ENCODE assay signal across 24 mouse cellular contexts in the genomic region with DNA sequence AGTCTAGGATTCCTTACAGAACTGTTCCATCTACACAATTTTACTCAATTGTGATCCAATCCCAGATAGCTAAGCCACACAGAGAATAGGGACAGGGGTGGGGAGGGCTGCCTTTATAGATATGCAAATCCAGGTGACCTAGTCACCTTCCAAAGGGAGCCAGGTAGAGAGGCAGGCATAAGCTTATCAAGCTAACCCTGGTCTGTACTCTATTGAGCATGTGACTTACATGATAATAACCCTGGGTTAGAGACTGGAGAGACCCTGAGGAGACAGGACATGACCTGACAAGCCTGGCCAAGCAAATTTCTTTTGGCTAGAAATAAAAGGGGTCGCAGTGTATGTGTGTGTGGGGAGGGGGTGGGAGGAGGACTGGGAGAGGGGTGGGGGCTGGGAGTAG. TPM values are rescaled to one million over a fixed set of nuclear protein-coding genes. Genes with fewer than 3 reads are reported as not detected.
DNase-seq lines count a peak whose midpoint lies in the region; ATAC-seq and TF ChIP-seq lines count a peak whose summit lies in the region.
"Had no signal": no experiment of that assay in that cellular context is flagged by ENCODE, and none has a peak within 500 bp of the region (broad histone marks: within the 10 kb centered on the region; RNA-seq: fewer than 3 reads in every experiment).

No protein-coding gene starts in this region.

- DNase-seq in forebrain, postnatal 0 days, result no peak
- no peak for DNase-seq in midbrain, postnatal 0 days (ENCODE audit: low spot score)
- no peak for DNase-seq in ES-E14 (ENCODE audit: low read depth, low spot score)
- no peak for DNase-seq in layer of hippocampus, adult 9-10 months (ENCODE audit: low spot score)
- no peak for DNase-seq in adrenal gland, postnatal 4 days (ENCODE audit: low spot score in 2 of 2)
- DNase-seq: adrenal gland, adult 2 months; cerebellum, adult 9-11 months; gastrocnemius, postnatal 10 days; heart, adult 11 months; heart, postnatal 14 days; kidney, adult 8-10 months; kidney, postnatal 25 days; left cerebral cortex, postnatal 4 days; liver; lung, postnatal 14 days; retina, postnatal 1 day; right cerebral cortex, postnatal 4 days; thymus, postnatal 36 days had no signal

- no peaks in the 10 kb centered on the region; the same call in 1 of the 2 replicates for H3K27me3 ChIP-seq in forebrain, embryonic 13.5 days
- no peaks in the 10 kb centered on the region for H3K27me3 ChIP-seq in forebrain, postnatal 0 days (ENCODE audit: insufficient read depth, low read length)
- peaks cover 6% of the 10 kb centered on the region; the same call in 1 of the 2 replicates for H3K27me3 ChIP-seq in midbrain, embryonic 12.5 days
- 0 out of 2 replicates have a peak, but pooled peaks cover 3% of the 10 kb centered on the region for H3K27me3 ChIP-seq in midbrain, postnatal 0 days (ENCODE audit: insufficient read depth, low read length)
- H3K27me3 ChIP-seq in stomach, embryonic 15.5 days (replicated peaks), result no peaks in the 10 kb centered on the region
- H3K27me3 ChIP-seq: heart, embryonic 12.5 days had no signal

- no peak overlapping the region for H3K4me2 ChIP-seq in forebrain, embryonic 13.5 days
- H3K4me2 ChIP-seq in forebrain, postnatal 0 days (ENCODE audit: low read depth), result no peak overlapping the region
- H3K4me2 ChIP-seq in midbrain, embryonic 12.5 days (replicated peaks), result no peak overlapping the region
- no peak overlapping the region for H3K4me2 ChIP-seq in midbrain, postnatal 0 days (ENCODE audit: low read depth, low read length, poor library complexity, severe bottlenecking)
- H3K4me2 ChIP-seq in stomach, embryonic 15.5 days, result no peak overlapping the region
- H3K4me2 ChIP-seq: heart, embryonic 12.5 days had no signal

- WGBS in forebrain, embryonic 13.5 days, result 14% methylated on average over 1 of the region's 1 CpGs
- WGBS in forebrain, postnatal 0 days, result 35% methylated on average over 1 of the region's 1 CpGs
- WGBS in midbrain, embryonic 12.5 days, result 44% methylated on average over 1 of the region's 1 CpGs
- 19% methylated on average over 1 of the region's 1 CpGs for WGBS in midbrain, postnatal 0 days
- WGBS in stomach, embryonic 15.5 days, result 53% methylated on average over 1 of the region's 1 CpGs

- in situ Hi-C loops in ES-E14 (cut with MboI; ENCODE audit: low sequenced_read_pairs in 2 of 2, unreplicated experiment in 2 of 2), result no loop called here

- no peak overlapping the region for H3K4me3 ChIP-seq in forebrain, embryonic 13.5 days
- no peak overlapping the region for H3K4me3 ChIP-seq in forebrain, postnatal 0 days (ENCODE audit: low read depth, low read length)
- H3K4me3 ChIP-seq in midbrain, embryonic 12.5 days, result no peak overlapping the region
- H3K4me3 ChIP-seq in midbrain, postnatal 0 days (ENCODE audit: low read depth, low read length), result no peak overlapping the region
- H3K4me3 ChIP-seq in ES-E14 (ENCODE audit: insufficient read depth in 1 of 2, low read depth in 1 of 2, low read length in 2 of 2, poor library complexity in 1 of 2, severe bottlenecking in 1 of 2), result no peak overlapping the region
- H3K4me3 ChIP-seq in stomach, embryonic 15.5 days (replicated peaks), result no peak overlapping the region
- H3K4me3 ChIP-seq: heart, embryonic 12.5 days; left cerebral cortex, adult 2 months; myocyte had no signal

- no peak overlapping the region for H3K27ac ChIP-seq in forebrain, embryonic 13.5 days
- no peak overlapping the region for H3K27ac ChIP-seq in forebrain, postnatal 0 days (ENCODE audit: low read depth, low read length)
- no peak overlapping the region for H3K27ac ChIP-seq in midbrain, embryonic 12.5 days (replicated peaks)
- no peak overlapping the region for H3K27ac ChIP-seq in midbrain, postnatal 0 days (ENCODE audit: low read depth, low read length)
- H3K27ac ChIP-seq in ES-E14 (ENCODE audit: insufficient read depth, low read depth, low read length, poor library complexity, severe bottlenecking), result peak overlapping the region; percentile 76; the same call in 1 of the 2 replicates
- no peak overlapping the region for H3K27ac ChIP-seq in stomach, embryonic 15.5 days
- H3K27ac ChIP-seq: left cerebral cortex, adult 2 months had no signal

- H3K9me3 ChIP-seq in forebrain, embryonic 13.5 days (replicated peaks), result no peaks in the 10 kb centered on the region
- H3K9me3 ChIP-seq in forebrain, postnatal 0 days (ENCODE audit: low read length), result no peaks in the 10 kb centered on the region
- H3K9me3 ChIP-seq in midbrain, embryonic 12.5 days, result no peaks in the 10 kb centered on the region
- H3K9me3 ChIP-seq in midbrain, postnatal 0 days (ENCODE audit: low read length), result no peaks in the 10 kb centered on the region
- no peaks in the 10 kb centered on the region for H3K9me3 ChIP-seq in ES-E14 (ENCODE audit: control insufficient read depth, insufficient read depth, low read depth, low read length)
- no peaks in the 10 kb centered on the region for H3K9me3 ChIP-seq in stomach, embryonic 15.5 days
- H3K9me3 ChIP-seq: heart, embryonic 12.5 days had no signal

- H3K36me3 ChIP-seq in forebrain, embryonic 13.5 days (ENCODE audit: poor library complexity, severe bottlenecking), result no peaks in the 10 kb centered on the region
- no peaks in the 10 kb centered on the region for H3K36me3 ChIP-seq in forebrain, postnatal 0 days (ENCODE audit: insufficient read depth)
- no peaks in the 10 kb centered on the region for H3K36me3 ChIP-seq in midbrain, embryonic 12.5 days
- no peaks in the 10 kb centered on the region for H3K36me3 ChIP-seq in midbrain, postnatal 0 days (ENCODE audit: insufficient read depth, low read length)
- H3K36me3 ChIP-seq in ES-E14 (ENCODE audit: control insufficient read depth, insufficient read depth, low read length, poor library complexity, severe bottlenecking), result peaks cover 2% of the 10 kb centered on the region; the same call in 1 of the 2 replicates
- no peaks in the 10 kb centered on the region for H3K36me3 ChIP-seq in stomach, embryonic 15.5 days
- H3K36me3 ChIP-seq: heart, embryonic 12.5 days had no signal

- H3K9ac ChIP-seq in forebrain, embryonic 13.5 days, result no peak overlapping the region
- no peak overlapping the region for H3K9ac ChIP-seq in forebrain, postnatal 0 days
- H3K9ac ChIP-seq in midbrain, embryonic 12.5 days (replicated peaks), result no peak overlapping the region
- H3K9ac ChIP-seq in midbrain, postnatal 0 days (replicated peaks; ENCODE audit: low read length, poor library complexity, severe bottlenecking), result no peak overlapping the region
- no peak overlapping the region for H3K9ac ChIP-seq in ES-E14 (ENCODE audit: insufficient read depth, low read depth, low read length, poor library complexity, severe bottlenecking)
- H3K9ac ChIP-seq in stomach, embryonic 15.5 days, result no peak overlapping the region
- H3K9ac ChIP-seq: heart, embryonic 12.5 days had no signal

- 0 out of 2 replicates have a peak, but pooled peaks cover 6% of the 10 kb centered on the region for H3K4me1 ChIP-seq in forebrain, embryonic 13.5 days
- H3K4me1 ChIP-seq in forebrain, postnatal 0 days (ENCODE audit: insufficient read depth), result no peaks in the 10 kb centered on the region
- H3K4me1 ChIP-seq in midbrain, embryonic 12.5 days, result 0 out of 2 replicates have a peak, but pooled peaks cover 2% of the 10 kb centered on the region
- H3K4me1 ChIP-seq in midbrain, postnatal 0 days (ENCODE audit: insufficient read depth, low read length), result no peaks in the 10 kb centered on the region
- H3K4me1 ChIP-seq in ES-E14 (ENCODE audit: control insufficient read depth in 2 of 2, insufficient read depth in 2 of 2, low read length in 2 of 2, poor library complexity in 1 of 2), result peaks cover 2 to 15% of the 10 kb centered on the region in 2 experiments; a peak in 3 of 4 replicates
- H3K4me1 ChIP-seq in stomach, embryonic 15.5 days, result no peaks in the 10 kb centered on the region
- H3K4me1 ChIP-seq: heart, embryonic 12.5 days had no signal

- peak; percentile 19; the same call in 1 of the 2 replicates for ATAC-seq in forebrain, embryonic 13.5 days
- ATAC-seq in forebrain, postnatal 0 days, result no peak
- ATAC-seq in midbrain, embryonic 12.5 days (ENCODE audit: low FRiP score, low read depth), result peak; percentile 62; the same call in 1 of the 2 replicates
- ATAC-seq in midbrain, postnatal 0 days (ENCODE audit: low FRiP score), result no peak
- ATAC-seq in stomach, embryonic 15.5 days (ENCODE audit: insufficient read depth, low FRiP score, low read depth), result peak; percentile 43; the same call in 1 of the 2 replicates

- TF ChIP-seq CTCF in forebrain, postnatal 0 days (IDR thresholded peaks at IDR 0.05; ENCODE audit: low read depth), result no peak
- no peak for TF ChIP-seq CTCF in midbrain, postnatal 0 days (IDR thresholded peaks at IDR 0.05)

TF ChIP-seq in ES-E14, 5 proteins besides CTCF, POLR2A, EP300 and RAD21:
- no peak for TF ChIP-seq MAFK (IDR thresholded peaks at IDR 0.05; ENCODE audit: insufficient read depth, low read depth, low read length)
- no peak for TF ChIP-seq ZC3H11A (IDR thresholded peaks at IDR 0.05; ENCODE audit: borderline replicate concordance, low read depth, low read length)
- TF ChIP-seq ZNF384 (IDR thresholded peaks at IDR 0.05; ENCODE audit: low read depth, low read length), result no peak
- TF ChIP-seq HCFC1 (IDR thresholded peaks at IDR 0.05; ENCODE audit: borderline replicate concordance, insufficient read depth, low read length), result no peak
TF ChIP-seq in ES-E14: peak in this region for 0.

RNA-seq across cellular contexts. Expression of gene Lekr1, which starts 17.1 kb away (rescaled TPM):
- polyA plus RNA-seq in forebrain, embryonic 13.5 days (2015; fragmentation: Nextera tagmentation; extraction: Ambion mirVana), result 5.7 and 7.0 TPM in 2 replicates
- 4.5 and 4.8 TPM in 2 replicates for total RNA-seq in forebrain, postnatal 0 days (2014; rRNA removed)
- 2.9 and 3.8 TPM in 2 replicates for polyA plus RNA-seq in forebrain, postnatal 0 days (2015; fragmentation: Nextera tagmentation; extraction: Ambion mirVana)
- polyA plus RNA-seq in midbrain, embryonic 12.5 days (2016; fragmentation: Nextera tagmentation; extraction: Ambion mirVana), result 4.6 and 6.7 TPM in 2 replicates
- total RNA-seq in midbrain, postnatal 0 days (2014; rRNA removed), result 2.2 and 5.9 TPM in 2 replicates
- 4.1 and 5.0 TPM in 2 replicates for polyA plus RNA-seq in midbrain, postnatal 0 days (2015; fragmentation: Nextera tagmentation; extraction: Ambion mirVana)
- 1.1 and 1.2 TPM in 2 replicates for total RNA-seq in ES-E14 (2012; rRNA removed)
- polyA plus RNA-seq in stomach, embryonic 15.5 days (2015; fragmentation: Nextera tagmentation; extraction: Ambion mirVana), result 7.3 and 7.6 TPM in 2 replicates
- 1 to 10 TPM; 4.0 to 4.1 TPM for total RNA-seq in adrenal gland, postnatal 4 days (2021)
- polyA plus RNA-seq: adrenal gland, adult 2 months had no signal

Comparison
In these comparisons a context has a peak if more than half of its experiments do, and no peak if none do; other contexts are left out.
1. ATAC-seq: peak in forebrain, embryonic 13.5 days (single experiment), midbrain, embryonic 12.5 days (single experiment) and stomach, embryonic 15.5 days (single experiment); none in forebrain, postnatal 0 days (single experiment) and midbrain, postnatal 0 days (single experiment).